Mouse (Mus musculus): ENCODE measurements around the gene Ccnb1ip1.

DNA sequence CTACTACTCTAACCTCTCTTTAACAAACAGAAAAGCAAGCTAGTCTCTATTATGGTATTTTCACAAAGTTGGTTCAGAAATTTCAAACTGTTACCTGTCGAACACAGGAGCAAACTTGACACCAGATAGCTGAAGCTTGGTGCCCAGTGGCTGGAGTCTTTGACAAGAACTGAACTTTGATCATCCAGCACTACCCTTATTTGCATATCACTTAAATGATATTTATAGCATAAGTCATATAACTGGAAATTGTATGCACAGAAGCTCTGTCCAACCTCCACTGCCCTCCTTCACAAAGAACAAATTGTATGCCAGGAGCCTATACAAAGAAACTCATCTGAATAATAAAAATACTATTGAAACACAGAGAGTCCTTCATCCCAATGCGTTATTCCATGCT lies 65.9 kb downstream of the Ccnb1ip1 start:
- TF ChIP-seq CTCF (IDR thresholded peaks at IDR 0.05; ENCODE audit: borderline replicate concordance, insufficient read depth, low read length), result no peak
- no peak for TF ChIP-seq POLR2A (IDR thresholded peaks at IDR 0.05; ENCODE audit: low read depth, low read length)

Measured in embryonic fibroblast, embryonic 13.5 days (primary cell).